Mouse (Mus musculus) urinary bladder, postnatal 4 days (tissue): ENCODE results near the gene Nat8f5.
"Not testable (repeated sequence)": the region's sequence is repeated elsewhere in the genome, so short reads cannot be mapped to it uniquely, and the experiment has no call there.

ENCODE experiments used
- DNase-seq, 2 experiments: peaks; one replicate each; pipeline ENCODE4 v3.0.0; 2021 to 2022; ENCODE audit warnings: low spot score in 2 of 2

Nat8f5 gene

DNA sequence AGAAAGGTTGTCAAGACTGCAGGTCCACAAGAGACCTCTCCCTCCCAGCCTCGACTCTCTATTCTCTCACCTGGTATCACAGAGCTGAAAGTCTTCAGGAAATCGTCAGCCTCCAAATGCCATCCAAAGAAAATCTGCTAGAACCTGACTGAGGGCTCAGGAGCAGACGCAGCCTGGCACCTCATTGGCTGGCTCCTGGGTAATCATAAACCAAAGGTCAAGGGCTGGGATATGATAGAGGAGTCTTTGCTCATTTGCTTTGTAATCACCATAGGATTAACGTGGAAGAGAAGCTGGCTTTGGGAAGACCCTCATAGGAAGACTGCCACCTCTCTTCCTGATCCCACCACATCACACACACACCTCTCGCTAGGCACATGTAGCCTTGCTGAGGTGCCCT is at the start of gene Nat8f5, which contains the start of gene Nat8f6:
TSS of gene Nat8f5 (minus strand) at position 136 of the 400 bp plus-strand sequence.
TSS of gene Nat8f6 (minus strand) at position 118 of the 400 bp plus-strand sequence.
- no peak for DNase-seq

DNA sequence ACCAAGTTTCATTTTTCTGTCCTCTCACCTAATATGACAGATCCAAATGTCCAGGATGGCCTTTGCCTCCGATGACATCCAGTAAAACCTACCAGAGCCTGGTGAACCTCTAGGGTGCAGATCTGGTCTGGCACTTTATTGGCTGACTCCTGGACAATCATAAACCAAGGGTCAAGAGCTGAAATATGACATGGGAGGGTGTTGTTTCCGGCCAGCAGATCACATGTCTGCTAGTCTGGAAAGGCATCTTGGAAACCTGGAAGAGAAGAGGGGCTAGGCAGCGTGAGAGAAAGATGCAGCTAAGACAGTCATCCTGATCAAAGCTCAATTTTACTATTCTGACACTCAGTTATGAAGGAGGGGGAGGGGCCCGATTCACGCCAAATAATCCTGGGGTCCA is 48.2 kb upstream of the Nat8f5 start, which contains the start of gene Nat8f2:
TSS of gene Nat8f2 (minus strand) at position 153 of the 400 bp plus-strand sequence.
- DNase-seq = not testable (repeated sequence)

DNA sequence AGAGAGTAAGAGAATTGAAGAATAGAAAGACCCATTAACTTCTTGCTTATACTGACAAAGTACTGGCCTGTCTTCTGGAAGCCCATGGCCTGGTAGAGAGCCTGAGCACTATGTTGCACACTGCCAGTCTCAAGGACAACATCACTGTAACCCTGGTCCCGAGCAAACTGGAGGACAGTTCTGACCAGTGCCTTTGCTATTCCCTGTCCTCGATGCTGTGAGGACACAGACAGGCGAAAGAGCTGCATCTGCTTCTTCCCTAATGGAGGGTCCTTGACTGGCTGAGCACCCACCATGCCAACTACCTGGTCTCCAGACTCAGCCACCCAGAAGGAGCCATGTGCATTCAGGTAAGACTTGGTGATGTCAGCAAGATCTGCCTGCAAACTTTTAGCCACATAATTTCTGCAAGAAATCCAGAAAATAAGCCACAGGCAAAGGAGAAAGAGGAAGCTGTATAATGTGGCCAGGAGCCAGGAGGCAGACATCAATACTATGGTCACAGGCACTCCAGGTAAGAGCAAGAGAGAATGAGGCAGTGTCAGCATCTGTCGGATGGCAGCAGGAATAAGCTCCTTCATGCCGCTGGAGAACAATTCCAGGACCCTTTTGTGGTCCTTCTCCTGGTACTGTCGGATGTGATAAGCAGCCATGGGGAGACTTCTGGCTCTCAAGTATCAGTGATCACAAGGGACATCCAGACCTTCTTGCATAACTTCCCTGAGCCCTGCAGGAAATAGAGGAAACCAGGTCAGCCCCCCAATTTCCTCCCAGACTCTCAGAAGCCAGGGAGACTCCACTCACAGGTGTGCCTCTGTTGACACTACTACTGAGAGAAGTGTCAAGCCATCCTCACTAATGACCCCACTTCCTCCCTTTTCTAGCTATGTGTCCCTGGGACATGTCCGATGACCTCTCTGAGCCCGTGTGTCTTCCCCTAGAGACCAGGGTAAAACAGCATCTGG is 47.2 kb upstream of the Nat8f5 start:
- no peak for DNase-seq

DNA sequence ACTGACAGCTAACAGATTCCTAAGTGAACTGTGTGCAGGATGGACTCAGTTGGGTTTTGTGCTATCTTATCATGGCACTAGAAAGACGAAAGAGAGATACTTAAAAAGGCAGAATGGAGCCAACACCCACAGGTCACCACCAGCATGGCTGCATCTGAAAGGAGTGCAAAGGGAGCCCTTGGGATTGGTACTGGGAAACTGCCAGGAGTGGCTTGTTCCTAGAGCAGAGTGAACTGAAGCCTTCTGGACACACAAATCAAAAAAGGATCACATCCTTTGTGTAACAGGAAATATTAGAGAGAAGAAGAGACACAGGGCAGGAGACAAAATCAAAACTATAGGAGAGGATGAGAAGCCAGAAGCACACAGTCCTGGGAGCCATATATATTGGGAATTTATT is 46.2 kb upstream of the Nat8f5 start:
- DNase-seq = not testable (repeated sequence)

DNA sequence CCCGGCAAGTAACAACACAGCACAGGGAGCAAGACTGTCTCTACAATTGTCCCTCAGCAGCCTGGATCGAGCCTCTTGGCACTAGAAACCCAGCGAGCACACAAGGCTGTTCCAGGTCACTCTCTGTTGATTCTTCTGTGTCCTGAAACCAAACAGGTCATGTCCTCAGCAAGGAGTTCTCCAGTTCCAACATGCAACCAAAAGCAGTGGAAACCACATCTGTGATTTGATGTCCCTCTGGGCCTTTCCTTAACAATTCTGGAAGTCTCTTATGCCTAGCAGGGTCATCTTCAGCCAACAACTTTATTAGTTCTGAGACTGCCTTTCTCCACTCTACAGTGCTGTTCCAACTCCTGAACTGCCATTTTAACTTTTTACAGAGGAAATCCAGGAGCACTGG is 45.4 kb upstream of the Nat8f5 start:
- DNase-seq = not testable (repeated sequence)

DNA sequence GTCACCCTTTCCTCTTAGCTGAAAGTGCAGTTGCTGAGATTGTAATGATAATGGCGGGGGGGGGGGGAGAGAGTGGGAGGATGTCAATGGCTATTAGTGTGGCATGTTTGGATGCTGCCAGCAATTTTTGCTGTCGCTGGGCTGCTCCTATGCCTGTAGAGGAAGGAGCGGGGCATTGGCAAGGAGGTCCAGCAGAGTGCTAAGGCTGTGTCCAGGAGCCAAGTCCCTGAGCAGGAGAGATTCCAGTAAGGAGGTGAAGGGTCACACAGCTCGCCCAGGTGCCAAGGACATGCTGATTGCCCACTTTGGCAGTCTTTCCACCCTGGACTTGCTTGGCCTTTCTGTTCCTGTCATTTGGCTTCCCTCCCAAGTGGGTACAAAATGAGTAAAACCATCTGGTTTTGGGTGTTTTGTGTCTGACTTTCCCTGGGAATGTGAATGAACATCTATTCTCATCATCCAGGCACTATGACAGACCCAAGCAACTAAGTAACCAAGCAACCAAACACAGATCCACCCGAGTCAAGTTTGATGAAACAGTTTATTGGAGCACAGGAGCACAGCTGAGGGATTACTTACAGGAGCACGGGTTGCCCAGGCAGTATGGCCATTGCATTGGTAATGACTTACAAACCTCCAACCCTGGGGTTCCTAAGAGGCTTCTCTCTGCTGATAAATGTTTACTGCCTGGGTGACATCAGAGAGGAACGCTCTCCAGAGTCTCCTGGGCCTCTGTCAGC is 44.3 kb upstream of the Nat8f5 start:
- not testable (repeated sequence) for DNase-seq

DNA sequence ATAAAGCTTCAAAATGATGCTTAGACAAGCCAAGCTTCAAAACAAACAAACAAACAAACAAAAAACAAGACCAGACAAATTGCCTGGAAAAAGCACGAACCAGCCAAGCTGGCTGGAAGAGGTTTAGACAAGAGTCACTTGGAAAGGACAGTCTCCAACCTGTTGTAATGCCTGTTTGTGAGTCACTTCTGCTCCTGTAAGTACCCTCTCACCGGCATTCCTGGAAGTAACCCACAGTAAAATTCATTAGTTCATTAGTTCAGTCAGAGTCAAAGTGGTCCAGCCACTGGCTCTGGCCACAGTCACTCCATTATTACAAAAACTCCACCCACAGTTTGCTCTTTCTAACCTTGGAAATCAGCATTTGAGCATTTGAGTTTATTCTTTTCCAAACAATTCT is 43.1 kb upstream of the Nat8f5 start:
- no peak for DNase-seq

DNA sequence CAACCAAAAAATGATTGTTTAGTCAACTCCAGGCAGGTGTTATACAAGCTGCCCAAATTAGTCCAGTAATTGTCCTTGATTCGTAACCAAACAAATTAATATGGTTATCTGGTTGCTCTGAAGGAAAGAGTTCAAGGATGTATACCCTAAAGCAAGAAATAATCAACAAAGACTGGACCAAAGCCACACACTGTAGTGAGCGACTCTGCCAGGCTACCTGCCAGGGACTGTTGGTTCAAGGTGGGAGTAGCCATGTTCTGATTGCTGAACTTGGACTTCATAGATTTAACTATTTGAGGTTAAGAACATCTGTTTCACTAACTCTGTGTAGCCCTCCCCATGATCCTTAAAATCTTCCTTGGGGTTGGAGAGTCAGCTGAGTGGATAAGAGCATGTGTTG is 42.4 kb upstream of the Nat8f5 start:
- no peak for DNase-seq

DNA sequence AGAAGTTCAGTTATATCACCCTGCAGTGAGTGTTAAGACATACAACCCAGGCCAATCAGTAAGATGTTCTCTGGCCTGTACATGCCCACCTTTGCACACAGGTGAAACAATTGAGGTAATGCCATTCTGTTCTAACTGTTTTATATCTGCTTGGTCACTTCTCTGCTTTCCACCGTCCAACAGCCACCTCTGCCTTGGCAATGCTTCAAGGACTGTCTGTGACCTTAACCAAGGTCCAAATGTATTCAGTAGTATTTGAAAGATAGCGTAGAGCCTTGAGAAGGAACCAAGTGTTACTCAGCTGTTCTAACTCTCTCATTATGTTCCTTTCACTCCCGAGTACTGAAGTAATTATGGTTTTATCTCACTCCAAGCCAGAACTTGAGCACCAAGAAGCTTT is 41.8 kb upstream of the Nat8f5 start:
- no peak for DNase-seq

DNA sequence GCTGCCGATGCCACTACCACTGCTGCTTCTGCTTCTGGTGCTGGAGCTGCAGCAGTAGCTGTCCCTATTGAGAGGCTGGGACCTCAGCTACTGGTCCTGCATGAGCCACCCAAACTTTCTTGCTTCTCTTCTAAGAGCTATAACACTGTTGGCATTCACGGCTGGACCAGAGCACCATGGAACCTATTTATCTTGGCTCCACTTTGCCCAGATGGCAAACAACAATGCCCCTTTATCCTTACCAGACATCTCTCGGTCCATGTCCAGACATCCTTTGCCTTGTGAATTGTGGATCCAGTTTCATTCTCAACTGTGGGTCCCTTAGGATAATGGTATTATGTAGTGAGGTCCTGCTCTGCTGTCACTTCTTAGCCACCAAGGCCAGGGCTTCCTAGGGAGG is 40.5 kb upstream of the Nat8f5 start:
- no peak for DNase-seq

DNA sequence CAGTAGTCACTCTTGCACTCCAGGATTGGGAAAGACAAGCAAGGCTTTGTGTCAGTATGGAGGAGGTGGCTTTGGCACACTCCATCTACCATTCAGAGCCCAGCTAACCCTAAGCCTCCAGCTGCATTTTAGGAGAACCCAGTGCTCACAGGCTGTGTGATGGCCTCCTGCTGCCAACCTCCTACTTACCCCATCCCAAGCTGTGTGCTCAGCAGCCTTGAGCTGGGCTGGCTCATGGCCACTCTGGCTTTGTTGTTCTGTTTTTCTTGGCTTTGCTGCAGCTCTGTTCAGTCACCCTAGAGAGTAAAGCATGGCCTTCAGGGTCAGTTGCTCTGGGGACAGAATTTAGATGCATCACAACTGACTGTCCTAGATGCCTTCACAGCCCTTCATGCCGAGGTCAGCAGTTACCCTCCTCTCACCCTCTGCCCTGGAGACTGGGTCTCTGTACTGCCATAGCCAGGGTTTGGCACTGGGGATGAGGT is 35.5 kb upstream of the Nat8f5 start:
- DNase-seq = peak in 1 of 2 experiments; percentile 46

DNA sequence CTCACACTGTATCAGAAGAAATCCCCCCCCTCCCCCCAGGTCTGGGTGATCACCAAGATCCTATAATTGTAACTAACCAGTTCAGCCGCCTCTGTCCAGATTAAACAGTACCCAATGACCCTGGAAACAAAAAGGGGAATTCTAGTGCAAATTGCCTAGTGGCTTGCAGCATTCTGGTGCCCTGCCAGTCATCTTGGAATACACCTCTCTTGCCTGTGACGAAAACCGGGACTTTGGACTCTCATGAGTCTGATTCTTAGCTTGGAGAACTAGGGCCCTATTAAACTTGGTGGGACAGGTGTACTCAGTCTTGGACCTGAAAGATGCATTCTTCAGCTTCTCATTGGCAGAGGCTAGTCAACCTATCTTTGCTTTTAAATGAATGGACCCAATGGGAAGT is 32.7 kb upstream of the Nat8f5 start:
- DNase-seq = no peak

DNA sequence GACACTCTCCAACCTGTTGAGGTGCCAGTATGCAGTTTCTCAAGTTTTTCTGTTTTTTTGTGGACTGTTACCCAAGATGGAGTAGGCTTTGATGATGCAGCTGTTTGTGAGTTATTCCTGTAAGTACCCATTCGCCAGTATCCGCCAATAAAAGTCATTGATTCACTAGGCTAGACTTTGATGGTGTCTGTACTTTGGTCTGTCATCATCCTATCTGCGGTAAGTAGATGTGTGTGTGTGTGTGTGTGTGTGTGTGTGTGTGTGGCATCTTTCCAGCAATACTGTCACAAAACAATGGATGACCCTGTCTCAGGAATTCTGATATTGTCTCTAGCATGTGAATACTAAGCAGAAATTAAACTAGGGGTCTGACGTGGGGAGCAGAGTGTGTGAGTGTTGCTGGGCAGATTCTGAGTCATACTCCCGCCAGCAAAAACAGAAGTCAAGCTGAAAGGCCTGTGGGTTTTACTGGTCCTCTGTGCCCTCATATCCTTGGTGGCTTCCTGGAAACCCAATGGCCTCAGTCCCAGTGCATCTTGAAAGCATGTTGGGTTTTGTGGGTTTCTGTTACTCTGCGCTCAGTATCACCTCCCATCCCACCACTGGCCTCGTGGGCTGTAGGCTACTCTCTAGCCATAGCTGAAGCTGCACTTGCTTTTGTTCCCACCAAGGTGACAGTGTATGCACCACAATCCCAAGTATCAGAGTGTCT is 30.4 kb upstream of the Nat8f5 start:
- no peak for DNase-seq

DNA sequence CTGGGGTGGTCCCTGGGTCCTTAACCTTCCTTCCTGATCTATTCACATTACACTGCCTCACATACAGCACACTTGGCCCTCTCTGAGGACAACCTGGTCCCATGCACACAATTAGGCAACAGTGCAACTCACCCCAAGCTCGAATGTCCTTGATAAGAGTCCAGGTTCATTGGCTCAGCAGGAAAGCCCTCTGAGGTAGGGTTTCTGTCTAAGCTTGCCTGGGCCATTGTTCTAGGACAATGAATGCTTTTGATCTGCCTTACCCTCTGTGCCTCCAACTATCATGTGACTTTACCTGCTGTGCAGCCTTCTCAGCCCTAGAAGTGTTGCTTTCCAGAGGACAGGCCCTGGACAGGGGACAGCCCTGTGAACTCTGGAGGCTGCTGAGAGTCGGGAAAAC is 28.5 kb upstream of the Nat8f5 start:
- no peak for DNase-seq

DNA sequence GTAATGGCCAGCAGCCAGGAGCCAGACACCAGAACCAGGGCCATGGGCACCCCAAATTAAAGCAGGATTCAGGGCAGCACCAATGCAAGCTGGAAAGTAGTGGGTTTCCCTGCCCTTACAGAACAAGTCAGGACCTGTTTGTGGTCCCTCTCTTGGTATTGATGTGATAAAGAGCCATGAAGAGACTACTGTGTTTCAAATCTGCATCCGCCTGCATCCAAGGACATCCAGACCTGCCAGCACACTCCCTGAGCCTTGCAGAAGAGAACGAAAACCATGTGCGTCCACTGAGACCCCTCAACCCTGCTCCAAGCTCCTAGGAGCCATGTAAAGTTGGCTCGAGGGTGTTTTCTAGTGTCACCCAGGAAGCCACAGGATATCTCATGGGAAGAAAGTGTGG is 27.4 kb upstream of the Nat8f5 start:
- no peak for DNase-seq

DNA sequence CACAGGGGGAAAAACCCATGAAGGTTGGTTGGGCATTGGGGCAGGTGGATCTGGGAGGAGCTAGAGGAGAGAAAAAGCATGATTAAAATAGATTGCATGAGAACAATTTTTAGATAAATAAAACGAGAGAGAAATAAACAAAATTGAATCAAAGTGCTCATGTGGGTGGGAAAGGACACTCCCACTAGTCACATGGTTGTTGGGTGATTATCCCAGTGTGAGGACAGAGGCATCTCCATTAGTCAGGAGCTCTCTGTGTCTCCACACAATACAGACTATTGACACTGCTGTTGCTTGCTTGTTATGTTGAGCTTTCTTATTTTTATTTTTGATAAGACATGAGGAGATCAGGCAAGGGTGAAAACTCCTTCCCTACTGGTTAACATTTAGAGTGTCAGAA is 26.1 kb upstream of the Nat8f5 start:
- DNase-seq = no peak

DNA sequence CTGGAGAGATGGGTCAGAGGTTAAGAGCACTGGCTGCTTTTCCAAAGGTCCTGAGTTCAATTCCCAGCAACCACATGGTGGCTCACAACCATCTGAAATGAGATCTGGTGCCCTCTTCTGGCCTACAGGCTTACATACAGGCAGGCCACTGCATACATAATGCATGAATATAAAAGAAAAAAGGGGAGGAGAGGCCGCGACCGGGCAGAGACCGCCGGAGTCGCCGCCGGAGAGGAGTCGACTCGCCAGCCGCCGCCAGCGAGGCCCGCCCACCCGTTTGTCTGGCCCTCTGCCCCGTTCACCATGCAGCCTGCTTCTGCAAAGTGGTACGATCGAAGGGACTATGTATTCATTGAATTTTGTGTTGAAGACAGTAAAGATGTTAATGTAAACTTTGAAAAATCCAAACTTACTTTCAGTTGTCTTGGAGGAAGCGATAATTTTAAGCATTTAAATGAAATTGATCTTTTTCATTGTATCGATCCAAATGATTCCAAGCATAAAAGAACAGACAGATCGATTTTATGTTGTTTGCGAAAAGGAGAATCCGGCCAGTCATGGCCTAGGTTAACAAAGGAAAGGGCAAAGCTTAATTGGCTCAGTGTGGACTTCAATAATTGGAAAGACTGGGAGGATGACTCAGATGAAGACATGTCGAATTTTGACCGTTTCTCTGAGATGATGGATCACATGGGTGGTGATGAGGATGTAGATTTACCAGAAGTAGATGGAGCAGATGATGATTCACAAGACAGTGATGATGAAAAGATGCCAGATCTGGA is 23.1 kb upstream of the Nat8f5 start:
- not testable (repeated sequence) for DNase-seq

DNA sequence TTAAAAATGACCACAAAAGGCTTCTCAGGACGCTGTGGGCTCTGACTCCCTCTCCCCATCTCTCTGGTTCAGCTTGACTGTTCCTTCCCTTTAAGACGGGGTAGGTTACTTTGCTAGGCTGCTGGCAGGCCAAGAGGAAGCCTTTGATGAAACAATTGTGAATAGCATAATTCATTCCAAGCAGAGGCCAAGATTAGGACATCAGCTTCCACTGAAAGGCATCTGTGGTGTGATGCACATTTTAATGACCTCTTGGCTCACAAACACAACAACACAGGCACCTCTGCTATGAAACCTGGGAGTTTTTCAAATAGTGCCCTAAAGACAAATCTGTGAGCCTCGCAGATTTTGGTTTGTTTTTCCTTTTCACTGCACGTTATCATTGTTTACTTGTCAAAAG is 19.2 kb upstream of the Nat8f5 start:
- no peak for DNase-seq

DNA sequence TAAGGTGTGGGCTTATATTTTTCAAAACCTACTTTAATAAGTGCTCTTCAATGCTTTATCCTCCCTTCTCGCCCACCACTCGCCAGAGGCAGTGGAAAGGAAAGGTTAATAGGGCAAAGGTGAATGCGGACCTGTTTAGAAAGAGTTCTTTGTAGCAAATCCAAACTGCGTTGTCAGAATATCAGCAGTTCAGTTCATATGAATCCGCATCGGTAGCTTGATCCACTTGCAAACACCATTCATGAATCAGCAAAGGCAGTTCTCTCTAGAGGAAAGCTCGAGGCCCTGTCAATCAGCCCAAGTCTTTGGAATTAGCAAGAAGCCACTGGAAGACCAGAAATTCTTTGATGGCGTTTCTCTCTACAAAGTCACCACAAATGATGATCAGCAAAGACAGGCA is 17.9 kb upstream of the Nat8f5 start:
- no peak for DNase-seq

DNA sequence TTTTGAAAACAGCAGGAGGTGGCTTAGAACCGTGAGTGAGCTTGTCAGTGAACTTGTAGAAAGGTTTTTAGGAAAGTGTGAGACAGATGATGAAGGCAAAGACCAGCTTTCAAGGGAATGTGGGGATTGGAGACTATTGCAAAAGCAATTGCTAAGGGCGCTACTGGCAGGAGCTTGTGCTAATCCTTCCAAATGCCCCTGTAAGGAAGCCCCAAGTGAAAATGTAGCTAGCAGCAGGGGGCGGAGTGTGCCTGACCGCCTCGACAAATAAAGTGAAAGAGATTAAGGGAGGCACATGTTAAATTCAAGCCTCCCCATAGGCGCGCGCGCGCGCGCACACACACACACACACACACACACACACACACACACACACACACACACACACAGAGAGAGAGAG is 16.5 kb upstream of the Nat8f5 start:
- DNase-seq = not testable (repeated sequence)

DNA sequence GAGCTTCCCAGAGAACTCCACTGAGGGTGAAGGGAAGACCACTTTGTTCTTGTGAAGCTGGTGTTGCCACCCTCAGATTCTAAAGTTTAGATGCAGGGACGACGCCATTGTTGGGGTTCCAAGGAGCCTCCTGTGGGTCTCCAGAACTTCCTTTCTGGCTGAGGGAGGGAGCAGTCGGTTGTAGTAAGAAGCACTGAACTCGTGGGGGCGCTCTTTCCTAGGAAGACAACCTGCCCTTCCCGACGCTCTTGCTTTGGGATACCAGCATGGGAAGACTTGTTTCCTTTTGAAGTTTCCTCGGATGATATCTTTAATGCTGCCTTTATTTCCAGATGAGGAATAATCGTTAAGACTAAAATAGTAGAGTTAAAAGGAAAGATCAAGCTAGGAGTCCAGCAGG is 16.1 kb upstream of the Nat8f5 start:
- DNase-seq = peak; percentile 40 to 70
